Mouse (Mus musculus): Measurements from ENCODE around the gene Gfi1b.

DNA sequence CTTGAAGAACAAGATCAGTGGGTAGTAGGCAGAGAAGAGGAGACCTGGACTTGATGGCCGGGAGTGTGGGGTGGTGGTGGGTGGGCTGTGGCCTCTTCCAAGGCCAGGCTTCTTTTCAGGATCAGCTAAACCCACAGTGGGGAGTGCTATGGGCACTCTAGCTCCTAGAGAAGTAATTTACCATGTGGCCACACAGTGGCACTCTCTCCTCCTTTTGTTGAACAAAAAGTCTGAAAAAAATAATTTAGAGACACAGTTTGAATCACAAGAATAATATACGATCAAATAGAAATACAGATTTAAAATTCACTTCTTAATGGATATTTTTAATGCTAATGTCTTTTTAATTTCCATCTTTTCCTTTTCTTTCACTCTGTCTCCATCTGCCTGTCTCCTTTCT is 6.3 kb upstream of the Gfi1b start:
- TF ChIP-seq CTCF (IDR thresholded peaks at IDR 0.05; ENCODE audit: extremely low read depth, insufficient read length, insufficient replicate concordance, low read depth, low read length): no peak
- no peak for TF ChIP-seq POLR2A (IDR thresholded peaks at IDR 0.05; ENCODE audit: low read depth, low read length)
